Mouse (Mus musculus) midbrain, postnatal 0 days (tissue): ENCODE results near the gene Tbc1d1. TPM values are rescaled to one million over a fixed set of nuclear protein-coding genes. Genes with fewer than 3 reads are reported as not detected.

Experiments used
- ATAC-seq: fragments of 200-750 bp; cut with Nextera tagmentation; 2 replicates; pipeline ENCODE4 v1.8.0; 2017; ENCODE audit warnings: moderate number of reproducible peaks, mild to moderate bottlenecking, moderate TSS enrichment, moderate library complexity; ENCODE audit not compliant: low FRiP score
- DNase-seq: peaks from one replicate; pipeline ENCODE4 v3.0.0-alpha.2; 2015; ENCODE audit warnings: low spot score
- H3K27ac ChIP-seq: fragments of 300-500 bp; sonication (generic); 2 replicates; pipeline ENCODE4 v1.5.1; 2014; ENCODE audit warnings: low read depth, mild to moderate bottlenecking, low read length, mixed read lengths
- H3K27me3 ChIP-seq: fragments of 300-500 bp; sonication (generic); 2 replicates; pipeline ENCODE4 v1.6.1; 2014; ENCODE audit warnings: low read length, control low read depth, mixed read lengths; ENCODE audit not compliant: insufficient read depth
- H3K36me3 ChIP-seq: fragments of 300-500 bp; sonication (generic); 2 replicates; pipeline ENCODE4 v1.6.1; 2014; ENCODE audit warnings: low read length, control low read depth, mixed read lengths; ENCODE audit not compliant: insufficient read depth
- H3K4me1 ChIP-seq: fragments of 300-500 bp; sonication (generic); 2 replicates; pipeline ENCODE4 v1.6.1; 2014; ENCODE audit warnings: mild to moderate bottlenecking, control low read depth, antibody characterized with exemption, low read length, mixed read lengths; ENCODE audit not compliant: insufficient read depth
- H3K4me2 ChIP-seq: fragments of 300-500 bp; sonication (generic); 2 replicates; pipeline ENCODE4 v1.6.1; 2014; ENCODE audit warnings: low read depth, mild to moderate bottlenecking, low read length, mixed read lengths; ENCODE audit not compliant: poor library complexity, severe bottlenecking
- H3K4me3 ChIP-seq: fragments of 300-500 bp; sonication (generic); 2 replicates; pipeline ENCODE4 v1.5.1; 2014; ENCODE audit warnings: low read depth, mild to moderate bottlenecking, low read length, moderate library complexity
- H3K9ac ChIP-seq: fragments of 300-500 bp; sonication (generic); replicated peaks from 2 replicates; pipeline ENCODE4 v1.6.1; 2014; ENCODE audit warnings: mild to moderate bottlenecking, low read length, moderate library complexity, mixed read lengths; ENCODE audit not compliant: poor library complexity, severe bottlenecking
- H3K9me3 ChIP-seq: fragments of 300-500 bp; sonication (generic); 2 replicates; pipeline ENCODE4 v1.6.1; 2016; ENCODE audit warnings: low read length, control low read depth
- CTCF ChIP-seq: IDR thresholded peaks from 2 replicates; pipeline ENCODE4 v1.5.1; 2016; ENCODE audit warnings: antibody characterized with exemption, mild to moderate bottlenecking
- WGBS: fragments of 180-500 bp; shearing (Covaris S2); extraction: QIAGEN DNeasy Blood & Tissue Kit; methylation state at CpG from one replicate; pipeline ENCODE4 v1.1.7; 2014; 5-methylcytosine and 5-hydroxymethylcytosine counted together
- polyA plus RNA-seq: library from polyadenylated mRNA; unstranded; fragments of >200 nt; fragmentation: Nextera tagmentation; extraction: Ambion mirVana; gene quantifications from 2 replicates; pipeline ENCODE4 v1.2.1, GENCODE M21; 2015
- total RNA-seq: library from RNA; depleted of rRNA; stranded (reverse); fragments of >200 nt; gene quantifications from 2 replicates; pipeline ENCODE4 v1.2.3, GENCODE M21; 2014

The Tbc1d1 gene
- total and polyA plus RNA-seq, 2 experiments from 2014 or later = 5.6 to 11.3 TPM

GRCm38 (mm10) chr5:64159065-64159780, 3.1 kb downstream of the Tbc1d1 start:
- peaks cover 13% of the 10 kb centered on the region; the same call in 1 of the 2 replicates for H3K27me3 ChIP-seq
- H3K9me3 ChIP-seq = no peaks in the 10 kb centered on the region
- H3K4me1 ChIP-seq = no peaks in the 10 kb centered on the region
- no peaks in the 10 kb centered on the region for H3K36me3 ChIP-seq
- H3K9ac ChIP-seq = peak overlapping the region; percentile 47
- no peak overlapping the region for H3K27ac ChIP-seq
- DNase-seq (peak; percentile 55), ATAC-seq (peak; percentile 66)
- WGBS = under 1% methylated on average over 39 of the region's 39 CpGs
- H3K4me3 ChIP-seq = peak overlapping the region; percentile 73
- TF ChIP-seq CTCF = no peak
- H3K4me2 ChIP-seq = peak overlapping the region; percentile 100

GRCm38 (mm10) chr5:64159781-64160704, 3.9 kb downstream of the Tbc1d1 start:
- ATAC-seq = peak; percentile 87
- Histone ChIP-seq H3K4me2 (peak overlapping the region; percentile 100), H3K36me3 (no peaks in the 10 kb centered on the region), H3K27me3 (peaks cover 13% of the 10 kb centered on the region; the same call in 1 of the 2 replicates), H3K27ac (no peak overlapping the region), H3K9ac (peak overlapping the region; percentile 47), H3K4me3 (peak overlapping the region; percentile 73), H3K4me1 (no peaks in the 10 kb centered on the region), H3K9me3 (no peaks in the 10 kb centered on the region)
- peak; percentile 73 for DNase-seq
- peak; percentile 43 for TF ChIP-seq CTCF
- WGBS = 0% methylated on average over 44 of the region's 63 CpGs

- no peak overlapping the region for H3K27ac ChIP-seq
Measured at GRCm38 (mm10) chr5:64160705-64161391, 4.7 kb downstream of the Tbc1d1 start.

GRCm38 (mm10) chr5:64161917-64162316, 5.8 kb downstream of the Tbc1d1 start:
- no peak for DNase-seq
- H3K9me3 ChIP-seq = no peaks in the 10 kb centered on the region
- H3K27me3 ChIP-seq = peaks cover 13% of the 10 kb centered on the region; the same call in 1 of the 2 replicates
- no peak overlapping the region for H3K4me2 ChIP-seq
- no peak overlapping the region for H3K4me3 ChIP-seq
- no peak overlapping the region for H3K27ac ChIP-seq
- H3K4me1 ChIP-seq = no peaks in the 10 kb centered on the region
- H3K9ac ChIP-seq = no peak overlapping the region
- WGBS = 90% methylated on average over 3 of the region's 3 CpGs
- no peak for TF ChIP-seq CTCF
- ATAC-seq = no peak
- H3K36me3 ChIP-seq = no peaks in the 10 kb centered on the region

More at GRCm38 (mm10) chr5:64160705-64161391, 4.7 kb downstream of the Tbc1d1 start:
- no peak for TF ChIP-seq CTCF
- peaks cover 13% of the 10 kb centered on the region; the same call in 1 of the 2 replicates for H3K27me3 ChIP-seq
- no peaks in the 10 kb centered on the region for H3K9me3 ChIP-seq
- 0 out of 2 replicates have a peak overlapping the region, but pooled peaks have one; percentile 47 for H3K9ac ChIP-seq
- no peaks in the 10 kb centered on the region for H3K4me1 ChIP-seq
- ATAC-seq (no peak), DNase-seq (no peak)
- WGBS = under 1% methylated on average over 23 of the region's 23 CpGs
- no peaks in the 10 kb centered on the region for H3K36me3 ChIP-seq
- H3K4me2 ChIP-seq = peak overlapping the region; percentile 100
- H3K4me3 ChIP-seq = peak overlapping the region; percentile 73

GRCm38 (mm10) chr5:64162582-64162981, 6.5 kb downstream of the Tbc1d1 start:
- TF ChIP-seq CTCF = no peak
- Histone ChIP-seq H3K27ac (no peak overlapping the region), H3K9me3 (no peaks in the 10 kb centered on the region), H3K27me3 (peaks cover 13% of the 10 kb centered on the region; the same call in 1 of the 2 replicates), H3K4me3 (no peak overlapping the region), H3K4me1 (no peaks in the 10 kb centered on the region), H3K4me2 (no peak overlapping the region), H3K36me3 (no peaks in the 10 kb centered on the region), H3K9ac (no peak overlapping the region)
- WGBS = 92% methylated on average over 5 of the region's 5 CpGs
- no peak for DNase-seq
- ATAC-seq = no peak
